ENCODE assay signal across 8 mouse cellular contexts in the genomic region with DNA sequence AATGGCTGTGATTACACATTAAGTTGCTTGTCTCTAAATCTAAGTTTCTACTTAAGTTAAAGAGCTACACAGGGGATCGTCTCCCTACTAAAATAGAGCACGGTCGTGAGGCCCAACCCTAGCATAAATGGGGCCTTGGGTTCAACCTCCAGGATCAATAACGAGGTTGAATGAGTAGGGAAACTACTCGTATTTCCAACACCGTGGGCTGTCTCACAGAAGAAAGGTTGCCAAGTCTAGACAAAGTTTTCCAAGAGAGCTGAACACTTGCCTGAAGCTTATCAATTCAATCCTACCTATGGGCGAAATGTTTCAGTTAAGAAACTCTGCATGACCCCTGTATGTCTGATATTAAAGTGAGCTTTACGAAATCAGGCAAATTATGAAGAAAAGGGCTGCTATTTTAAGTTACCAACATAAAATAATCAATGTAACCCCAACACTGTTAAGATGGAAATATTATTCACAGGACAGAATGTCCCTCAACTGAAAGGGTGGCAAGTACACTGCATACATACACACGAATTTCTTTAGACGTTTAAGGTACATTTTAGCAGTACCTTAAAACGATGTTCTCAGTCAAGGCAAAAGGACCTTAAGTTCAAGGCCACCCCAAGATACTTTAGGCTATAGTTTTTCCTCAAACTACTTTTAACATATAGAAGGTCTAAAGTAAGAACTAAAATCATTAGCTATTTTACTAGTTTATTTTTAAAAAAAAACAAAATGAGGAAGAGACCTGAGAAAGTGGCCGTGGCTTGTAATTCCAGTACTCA. TPM values are rescaled to one million over a fixed set of nuclear protein-coding genes. Genes with fewer than 3 reads are reported as not detected.
A peak's percentile ranks its signal among the peaks of the same experiment; 100 is the strongest.
DNase-seq lines count a peak whose midpoint lies in the region; ATAC-seq lines count a peak whose summit lies in the region.

No protein-coding gene starts in this region.

- H3K4me1 ChIP-seq in kidney, embryonic 15.5 days: peaks cover 20% of the 10 kb centered on the region
- H3K4me1 ChIP-seq in embryonic facial prominence, embryonic 11.5 days (ENCODE audit: control insufficient read depth, insufficient read depth, low read length): no peaks in the 10 kb centered on the region
- H3K4me1 ChIP-seq in midbrain, embryonic 16.5 days (ENCODE audit: control insufficient read depth, insufficient read depth, low read length): peaks cover 25% of the 10 kb centered on the region

- peak overlapping the region; percentile 69 for H3K4me2 ChIP-seq in kidney, embryonic 15.5 days
- peak overlapping the region; percentile 49 for H3K4me2 ChIP-seq in embryonic facial prominence, embryonic 11.5 days (ENCODE audit: low read depth, low read length)
- peak overlapping the region; percentile 85 for H3K4me2 ChIP-seq in midbrain, embryonic 16.5 days (ENCODE audit: low read length)

- H3K4me3 ChIP-seq in kidney, embryonic 15.5 days (replicated peaks): peak overlapping the region; percentile 89
- H3K4me3 ChIP-seq in embryonic facial prominence, embryonic 11.5 days (ENCODE audit: low read depth, low read length): peak overlapping the region; percentile 98
- peak overlapping the region; percentile 76 for H3K4me3 ChIP-seq in midbrain, embryonic 16.5 days (ENCODE audit: low read depth, low read length)

- DNase-seq in kidney, postnatal 25 days: no peak
- no peak for DNase-seq in embryonic facial prominence, embryonic 11.5 days (ENCODE audit: low spot score)
- DNase-seq in induced T-regulatory cell, adult 2 months (ENCODE audit: low read depth): peak; percentile 46
- DNase-seq in thymus, postnatal 14 days: no peak
- no peak for DNase-seq in right cerebral cortex, postnatal 36 days (ENCODE audit: low spot score in 2 of 2)
- no peak for DNase-seq in thymus, postnatal 36 days

- H3K9ac ChIP-seq in kidney, embryonic 15.5 days: peak overlapping the region; percentile 92
- H3K9ac ChIP-seq in embryonic facial prominence, embryonic 11.5 days (replicated peaks; ENCODE audit: low read length): peak overlapping the region; percentile 97
- peak overlapping the region; percentile 96 for H3K9ac ChIP-seq in midbrain, embryonic 16.5 days (ENCODE audit: low read depth, low read length)

- no peak overlapping the region for H3K27ac ChIP-seq in kidney, embryonic 15.5 days
- no peak overlapping the region for H3K27ac ChIP-seq in embryonic facial prominence, embryonic 11.5 days (replicated peaks; ENCODE audit: low read depth, low read length)
- H3K27ac ChIP-seq in midbrain, embryonic 16.5 days (ENCODE audit: low read length): no peak overlapping the region; the same call in 1 of the 2 replicates

- H3K36me3 ChIP-seq in kidney, embryonic 15.5 days: peaks cover 28% of the 10 kb centered on the region
- no peaks in the 10 kb centered on the region for H3K36me3 ChIP-seq in embryonic facial prominence, embryonic 11.5 days (replicated peaks; ENCODE audit: control insufficient read depth, insufficient read depth, low read depth, low read length)
- H3K36me3 ChIP-seq in midbrain, embryonic 16.5 days (ENCODE audit: control insufficient read depth, insufficient read depth, low read length): no peaks in the 10 kb centered on the region

- 27% methylated on average over 12 of the region's 12 CpGs for WGBS in kidney, embryonic 15.5 days
- WGBS in embryonic facial prominence, embryonic 11.5 days: 53% methylated on average over 12 of the region's 12 CpGs
- WGBS in midbrain, embryonic 16.5 days: 46% methylated on average over 12 of the region's 12 CpGs

- H3K9me3 ChIP-seq in kidney, embryonic 15.5 days (replicated peaks): no peaks in the 10 kb centered on the region
- H3K9me3 ChIP-seq in embryonic facial prominence, embryonic 11.5 days (replicated peaks; ENCODE audit: control insufficient read depth, low read length): no peaks in the 10 kb centered on the region
- H3K9me3 ChIP-seq in midbrain, embryonic 16.5 days (replicated peaks; ENCODE audit: control insufficient read depth, low read length, poor library complexity, severe bottlenecking): no peaks in the 10 kb centered on the region

- ATAC-seq in kidney, embryonic 15.5 days (replicated peaks; ENCODE audit: low FRiP score): no peak
- no peak for ATAC-seq in embryonic facial prominence, embryonic 11.5 days (replicated peaks; ENCODE audit: insufficient number of reproducible peaks, low FRiP score, low TSS enrichment, low read depth)
- no peak for ATAC-seq in midbrain, embryonic 16.5 days

- no peaks in the 10 kb centered on the region for H3K27me3 ChIP-seq in kidney, embryonic 15.5 days
- no peaks in the 10 kb centered on the region for H3K27me3 ChIP-seq in embryonic facial prominence, embryonic 11.5 days (ENCODE audit: control insufficient read depth, insufficient read depth, low read length)
- no peaks in the 10 kb centered on the region for H3K27me3 ChIP-seq in midbrain, embryonic 16.5 days (ENCODE audit: control insufficient read depth, insufficient read depth, low read depth, low read length)

RNA-seq across cellular contexts. Expression of a gene that starts 1.5 kb away (rescaled TPM):
- polyA plus RNA-seq in kidney, embryonic 15.5 days (2015; fragmentation: Nextera tagmentation; extraction: Ambion mirVana): 216 and 240 TPM in 2 replicates
- 328 and 365 TPM in 2 replicates for polyA plus RNA-seq in embryonic facial prominence, embryonic 11.5 days (2014; fragmentation: Nextera tagmentation; extraction: Ambion mirVana)
- 216 and 227 TPM in 2 replicates for polyA plus RNA-seq in midbrain, embryonic 16.5 days (2015; fragmentation: Nextera tagmentation; extraction: Ambion mirVana)

RNA-seq across cellular contexts. Expression of a gene that starts 9.6 kb away (rescaled TPM):
- 28.8 and 28.9 TPM in 2 replicates for polyA plus RNA-seq in kidney, embryonic 15.5 days (2015; fragmentation: Nextera tagmentation; extraction: Ambion mirVana)
- 37.7 and 39.9 TPM in 2 replicates for polyA plus RNA-seq in embryonic facial prominence, embryonic 11.5 days (2014; fragmentation: Nextera tagmentation; extraction: Ambion mirVana)
- polyA plus RNA-seq in midbrain, embryonic 16.5 days (2015; fragmentation: Nextera tagmentation; extraction: Ambion mirVana): 18.4 and 20.1 TPM in 2 replicates

RNA-seq across cellular contexts. Expression of a gene that starts 20.1 kb away (rescaled TPM):
- polyA plus RNA-seq in kidney, embryonic 15.5 days (2015; fragmentation: Nextera tagmentation; extraction: Ambion mirVana): 28.8 and 33.2 TPM in 2 replicates
- 36.1 and 40.9 TPM in 2 replicates for polyA plus RNA-seq in embryonic facial prominence, embryonic 11.5 days (2014; fragmentation: Nextera tagmentation; extraction: Ambion mirVana)
- 55.4 and 63.5 TPM in 2 replicates for polyA plus RNA-seq in midbrain, embryonic 16.5 days (2015; fragmentation: Nextera tagmentation; extraction: Ambion mirVana)

RNA-seq across cellular contexts. Expression of a gene that starts 54.4 kb away (rescaled TPM):
- polyA plus RNA-seq in kidney, embryonic 15.5 days (2015; fragmentation: Nextera tagmentation; extraction: Ambion mirVana): 19.5 and 19.9 TPM in 2 replicates
- polyA plus RNA-seq in embryonic facial prominence, embryonic 11.5 days (2014; fragmentation: Nextera tagmentation; extraction: Ambion mirVana): 17.1 and 19.0 TPM in 2 replicates
- 24.6 and 25.4 TPM in 2 replicates for polyA plus RNA-seq in midbrain, embryonic 16.5 days (2015; fragmentation: Nextera tagmentation; extraction: Ambion mirVana)
